Mouse (Mus musculus): ENCODE results near the gene Arxes2. TPM values are rescaled to one million over a fixed set of nuclear protein-coding genes. Genes with fewer than 3 reads are reported as not detected.
A peak's percentile ranks its signal among the peaks of the same experiment; 100 is the strongest.
"Not testable (repeated sequence)": the region's sequence is repeated elsewhere in the genome, so short reads cannot be mapped to it uniquely, and the experiment has no call there.

Arxes2 gene
- 17.6 and 18.0 TPM in 2 replicates for polyA plus RNA-seq (2015; fragmentation: Nextera tagmentation; extraction: Ambion mirVana)

GRCm38 (mm10) chrX:135993664-135994119 lies at the start of gene Arxes2:
Gene Arxes2, plus strand, starts transcription at chrX:135993824.
- not testable (repeated sequence) for H3K27me3 ChIP-seq (ENCODE audit: control insufficient read depth, insufficient read depth, low read depth, low read length); H3K4me1 ChIP-seq (ENCODE audit: control insufficient read depth, low read depth, low read length); H3K9me3 ChIP-seq (replicated peaks; ENCODE audit: control insufficient read depth, low read length); H3K36me3 ChIP-seq (ENCODE audit: control insufficient read depth, insufficient read depth); H3K4me3 ChIP-seq (ENCODE audit: low read depth, low read length); H3K27ac ChIP-seq (ENCODE audit: low read length); H3K9ac ChIP-seq (ENCODE audit: low read depth, low read length)
- WGBS (ENCODE audit: insufficient replicate concordance): 25% methylated on average over 11 of the region's 39 CpGs
- peak; percentile 76 for ATAC-seq (ENCODE audit: low read depth)
- H3K4me2 ChIP-seq (ENCODE audit: low read depth, low read length): peak within 1 kb of the TSS; percentile 8; the same call in 1 of the 2 replicates

DNA sequence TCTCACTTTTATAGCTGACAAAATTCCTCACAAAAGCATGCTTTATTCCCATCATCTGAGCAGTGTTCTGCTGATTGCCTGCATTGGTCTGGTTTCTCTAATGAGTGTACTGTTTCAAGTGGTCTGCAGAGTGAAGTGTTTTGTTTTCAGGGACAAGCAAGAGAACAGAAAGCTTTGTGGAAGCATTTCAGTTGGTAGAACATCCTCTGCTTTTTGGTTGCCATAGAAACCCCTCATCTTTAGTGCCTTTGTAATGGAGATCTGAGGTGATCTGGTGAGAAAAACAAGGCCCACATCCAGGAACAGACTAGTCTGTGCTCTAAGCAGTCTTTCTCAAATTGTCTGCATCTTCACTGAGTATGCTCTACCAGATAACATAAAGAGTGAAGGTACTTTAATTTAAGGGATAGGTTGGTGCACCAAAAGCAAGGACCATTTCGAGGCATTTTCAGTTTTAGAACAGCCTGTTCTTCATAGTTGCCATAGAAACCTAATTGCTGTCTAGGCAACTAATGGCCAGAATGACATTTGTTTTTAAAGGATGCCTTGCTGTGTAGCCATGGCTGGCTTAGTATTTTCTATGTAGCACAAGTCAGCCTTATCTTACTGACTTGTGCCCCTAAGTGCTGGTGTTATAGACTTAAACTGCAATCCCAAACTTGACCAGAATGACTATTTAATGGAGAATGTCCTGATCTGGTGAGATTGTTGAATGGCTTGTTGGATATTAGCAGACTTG lies 44.8 kb upstream of the Arxes2 start:
- H3K27me3 ChIP-seq (ENCODE audit: control insufficient read depth, insufficient read depth, low read depth, low read length): no peaks in the 10 kb centered on the region
- WGBS (ENCODE audit: insufficient replicate concordance): 53% methylated on average over 1 of the region's 1 CpGs
- H3K4me1 ChIP-seq (ENCODE audit: control insufficient read depth, low read depth, low read length): no peaks in the 10 kb centered on the region
- H3K9ac ChIP-seq (ENCODE audit: low read depth, low read length): no peak overlapping the region
- H3K36me3 ChIP-seq (ENCODE audit: control insufficient read depth, insufficient read depth): no peaks in the 10 kb centered on the region
- ATAC-seq (ENCODE audit: low read depth): no peak
- no peaks in the 10 kb centered on the region for H3K9me3 ChIP-seq (replicated peaks; ENCODE audit: control insufficient read depth, low read length)
- no peak overlapping the region for H3K4me3 ChIP-seq (ENCODE audit: low read depth, low read length)
- no peak overlapping the region for H3K27ac ChIP-seq (ENCODE audit: low read length)
- H3K4me2 ChIP-seq (ENCODE audit: low read depth, low read length): no peak overlapping the region

DNA sequence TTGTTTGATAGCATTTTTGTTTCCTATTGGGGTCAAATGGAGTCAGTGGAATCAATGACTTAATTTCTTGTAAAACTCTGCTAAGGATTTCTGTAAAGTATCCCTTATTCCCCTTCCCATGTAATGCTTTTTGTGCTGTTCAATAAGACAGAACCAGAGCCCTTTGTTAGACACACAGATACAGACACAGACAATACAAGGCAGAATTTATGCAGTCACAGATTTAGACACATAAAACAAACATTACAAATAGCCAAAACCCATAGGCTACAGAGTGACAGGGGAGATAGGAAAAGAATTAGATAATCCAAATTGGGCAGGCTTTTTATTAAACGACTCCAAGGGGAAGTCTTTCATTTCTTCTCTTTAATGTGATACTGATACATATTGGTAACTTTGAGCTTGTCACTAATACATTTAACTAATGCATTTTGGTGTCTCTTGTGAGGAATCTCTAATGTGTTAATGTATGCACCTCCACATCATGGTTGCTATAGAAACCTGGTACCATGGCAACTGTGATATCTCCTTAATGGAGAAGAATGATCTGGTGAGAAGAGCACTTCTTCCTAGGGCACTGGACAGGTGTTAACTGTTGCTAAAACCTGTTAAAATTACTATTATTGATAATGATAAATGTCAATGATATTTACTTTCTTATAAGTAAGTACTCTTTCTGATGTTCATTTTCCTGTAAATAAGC lies 36.5 kb upstream of the Arxes2 start:
- H3K9ac ChIP-seq (ENCODE audit: low read depth, low read length): no peak overlapping the region
- no peak overlapping the region for H3K4me3 ChIP-seq (ENCODE audit: low read depth, low read length)
- H3K4me1 ChIP-seq (ENCODE audit: control insufficient read depth, low read depth, low read length): no peaks in the 10 kb centered on the region
- H3K27ac ChIP-seq (ENCODE audit: low read length): no peak overlapping the region
- H3K4me2 ChIP-seq (ENCODE audit: low read depth, low read length): no peak overlapping the region
- H3K9me3 ChIP-seq (replicated peaks; ENCODE audit: control insufficient read depth, low read length): no peaks in the 10 kb centered on the region
- WGBS (ENCODE audit: insufficient replicate concordance): 57% methylated on average over 1 of the region's 1 CpGs
- no peak for ATAC-seq (ENCODE audit: low read depth)
- no peaks in the 10 kb centered on the region for H3K36me3 ChIP-seq (ENCODE audit: control insufficient read depth, insufficient read depth)
- H3K27me3 ChIP-seq (ENCODE audit: control insufficient read depth, insufficient read depth, low read depth, low read length): no peaks in the 10 kb centered on the region

- Histone ChIP-seq H3K4me2 (ENCODE audit: low read depth, low read length) (no peak overlapping the region), H3K4me1 (ENCODE audit: control insufficient read depth, low read depth, low read length) (no peaks in the 10 kb centered on the region), H3K36me3 (ENCODE audit: control insufficient read depth, insufficient read depth) (no peaks in the 10 kb centered on the region), H3K9me3 (replicated peaks; ENCODE audit: control insufficient read depth, low read length) (no peaks in the 10 kb centered on the region), H3K9ac (ENCODE audit: low read depth, low read length) (no peak overlapping the region), H3K27ac (ENCODE audit: low read length) (no peak overlapping the region), H3K27me3 (ENCODE audit: control insufficient read depth, insufficient read depth, low read depth, low read length) (no peaks in the 10 kb centered on the region), H3K4me3 (ENCODE audit: low read depth, low read length) (no peak overlapping the region)
- 59% methylated on average over 2 of the region's 2 CpGs for WGBS (ENCODE audit: insufficient replicate concordance)
- no peak for ATAC-seq (ENCODE audit: low read depth)
These were observed 35.9 kb upstream of the Arxes2 start for GRCm38 (mm10) chrX:135957691-135958081.

- Histone ChIP-seq H3K27me3 (ENCODE audit: control insufficient read depth, insufficient read depth, low read depth, low read length) (no peaks in the 10 kb centered on the region), H3K9me3 (replicated peaks; ENCODE audit: control insufficient read depth, low read length) (no peaks in the 10 kb centered on the region), H3K4me3 (ENCODE audit: low read depth, low read length) (no peak overlapping the region), H3K4me2 (ENCODE audit: low read depth, low read length) (no peak overlapping the region), H3K36me3 (ENCODE audit: control insufficient read depth, insufficient read depth) (no peaks in the 10 kb centered on the region), H3K27ac (ENCODE audit: low read length) (no peak overlapping the region), H3K4me1 (ENCODE audit: control insufficient read depth, low read depth, low read length) (no peaks in the 10 kb centered on the region), H3K9ac (ENCODE audit: low read depth, low read length) (no peak overlapping the region)
- 65% methylated on average over 7 of the region's 7 CpGs for WGBS (ENCODE audit: insufficient replicate concordance)
- no peak for ATAC-seq (ENCODE audit: low read depth)
These were observed 34.9 kb upstream of the Arxes2 start for GRCm38 (mm10) chrX:135958589-135959225.

DNA sequence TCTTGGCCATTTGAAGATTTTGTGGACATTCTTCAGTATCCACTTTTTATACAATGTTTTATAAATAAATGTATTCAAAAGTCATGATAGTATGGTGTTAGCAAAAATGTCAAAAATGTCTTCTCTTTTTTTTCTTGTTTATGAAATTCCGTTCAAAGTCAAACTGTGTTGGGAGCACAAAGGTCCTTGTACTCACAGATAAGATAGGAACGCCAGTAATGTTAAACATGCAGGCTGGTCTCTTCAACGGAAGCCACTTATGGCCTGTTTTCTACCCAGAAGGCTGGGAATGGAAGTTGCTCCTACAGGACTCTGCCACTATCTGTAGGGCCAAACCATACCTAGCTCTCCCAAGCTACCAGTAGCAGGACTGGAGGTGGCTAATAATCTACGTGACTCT lies 34.1 kb upstream of the Arxes2 start:
- 58% methylated on average over 4 of the region's 4 CpGs for WGBS (ENCODE audit: insufficient replicate concordance)

DNA sequence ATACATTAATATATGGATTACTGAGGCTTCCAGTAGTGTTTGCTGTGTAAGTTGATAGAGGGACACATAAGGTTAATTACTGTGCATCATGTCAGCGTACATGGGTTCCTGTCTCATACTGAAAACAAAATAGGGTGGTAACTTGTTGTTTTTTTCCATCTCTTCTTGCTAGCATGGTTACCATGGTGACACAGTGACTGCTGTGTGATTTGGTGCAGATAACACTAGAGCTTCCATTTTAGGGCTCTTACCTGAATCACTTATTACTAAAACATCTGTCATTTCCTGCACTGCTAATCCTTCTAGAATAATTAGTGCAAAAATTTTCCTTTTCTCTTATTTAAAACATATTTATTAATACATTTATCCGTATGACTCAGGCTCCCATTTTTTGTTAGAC lies 31.3 kb upstream of the Arxes2 start:
- Histone ChIP-seq H3K9ac (ENCODE audit: low read depth, low read length) (no peak overlapping the region), H3K9me3 (replicated peaks; ENCODE audit: control insufficient read depth, low read length) (no peaks in the 10 kb centered on the region), H3K36me3 (ENCODE audit: control insufficient read depth, insufficient read depth) (no peaks in the 10 kb centered on the region), H3K4me3 (ENCODE audit: low read depth, low read length) (no peak overlapping the region), H3K27ac (ENCODE audit: low read length) (no peak overlapping the region), H3K27me3 (ENCODE audit: control insufficient read depth, insufficient read depth, low read depth, low read length) (no peaks in the 10 kb centered on the region), H3K4me2 (ENCODE audit: low read depth, low read length) (no peak overlapping the region), H3K4me1 (ENCODE audit: control insufficient read depth, low read depth, low read length) (no peaks in the 10 kb centered on the region)
- 55% methylated on average over 2 of the region's 2 CpGs for WGBS (ENCODE audit: insufficient replicate concordance)
- no peak for ATAC-seq (ENCODE audit: low read depth)

More for the DNA sequence above, 34.1 kb upstream of the Arxes2 start:
- H3K9ac ChIP-seq (ENCODE audit: low read depth, low read length): no peak overlapping the region
- no peak overlapping the region for H3K27ac ChIP-seq (ENCODE audit: low read length)
- H3K36me3 ChIP-seq (ENCODE audit: control insufficient read depth, insufficient read depth): no peaks in the 10 kb centered on the region
- H3K4me2 ChIP-seq (ENCODE audit: low read depth, low read length): no peak overlapping the region
- H3K4me3 ChIP-seq (ENCODE audit: low read depth, low read length): no peak overlapping the region
- no peaks in the 10 kb centered on the region for H3K27me3 ChIP-seq (ENCODE audit: control insufficient read depth, insufficient read depth, low read depth, low read length)
- no peak for ATAC-seq (ENCODE audit: low read depth)
- H3K4me1 ChIP-seq (ENCODE audit: control insufficient read depth, low read depth, low read length): no peaks in the 10 kb centered on the region
- H3K9me3 ChIP-seq (replicated peaks; ENCODE audit: control insufficient read depth, low read length): no peaks in the 10 kb centered on the region

GRCm38 (mm10) chrX:135963130-135963529 lies 30.5 kb upstream of the Arxes2 start:
- 45% methylated on average over 6 of the region's 6 CpGs for WGBS (ENCODE audit: insufficient replicate concordance)
- ATAC-seq (ENCODE audit: low read depth): no peak
- H3K36me3 ChIP-seq (ENCODE audit: control insufficient read depth, insufficient read depth): no peaks in the 10 kb centered on the region

DNA sequence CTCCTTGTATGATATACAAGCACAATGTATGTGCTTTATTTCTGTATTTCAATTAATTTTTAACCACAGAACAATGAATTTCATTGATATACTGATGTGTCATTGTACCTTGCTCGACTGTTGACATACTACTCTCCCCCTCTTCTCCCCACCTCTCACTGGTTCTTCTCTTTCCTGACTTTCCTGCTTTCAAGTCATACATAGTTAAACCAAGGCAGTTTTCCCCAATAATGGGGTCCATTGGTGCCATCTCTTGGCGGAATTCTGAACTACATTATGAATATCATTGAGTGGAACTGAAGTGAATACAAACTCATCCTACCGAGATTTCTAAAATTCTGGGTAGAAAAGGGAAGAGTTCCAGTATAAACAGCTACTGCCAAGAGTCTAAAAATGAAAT lies 30.0 kb upstream of the Arxes2 start:
- H3K9me3 ChIP-seq (replicated peaks; ENCODE audit: control insufficient read depth, low read length): no peaks in the 10 kb centered on the region
- H3K4me1 ChIP-seq (ENCODE audit: control insufficient read depth, low read depth, low read length): no peaks in the 10 kb centered on the region
- H3K27ac ChIP-seq (ENCODE audit: low read length): no peak overlapping the region
- no peak overlapping the region for H3K9ac ChIP-seq (ENCODE audit: low read depth, low read length)
- no peaks in the 10 kb centered on the region for H3K36me3 ChIP-seq (ENCODE audit: control insufficient read depth, insufficient read depth)
- WGBS (ENCODE audit: insufficient replicate concordance): 24% methylated on average over 3 of the region's 3 CpGs
- no peak for ATAC-seq (ENCODE audit: low read depth)
- no peaks in the 10 kb centered on the region for H3K27me3 ChIP-seq (ENCODE audit: control insufficient read depth, insufficient read depth, low read depth, low read length)
- no peak overlapping the region for H3K4me3 ChIP-seq (ENCODE audit: low read depth, low read length)
- H3K4me2 ChIP-seq (ENCODE audit: low read depth, low read length): no peak overlapping the region

More at GRCm38 (mm10) chrX:135963130-135963529, 30.5 kb upstream of the Arxes2 start:
- Histone ChIP-seq H3K4me1 (ENCODE audit: control insufficient read depth, low read depth, low read length) (no peaks in the 10 kb centered on the region), H3K27ac (ENCODE audit: low read length) (no peak overlapping the region), H3K9me3 (replicated peaks; ENCODE audit: control insufficient read depth, low read length) (no peaks in the 10 kb centered on the region), H3K9ac (ENCODE audit: low read depth, low read length) (no peak overlapping the region), H3K27me3 (ENCODE audit: control insufficient read depth, insufficient read depth, low read depth, low read length) (no peaks in the 10 kb centered on the region), H3K4me3 (ENCODE audit: low read depth, low read length) (no peak overlapping the region), H3K4me2 (ENCODE audit: low read depth, low read length) (no peak overlapping the region)
